Mouse (Mus musculus) brain, embryonic 14.5 days (tissue): ENCODE data around the gene Slc12a4.

ENCODE experiments used
- CTCF ChIP-seq: fragments of 200-500 bp; IDR thresholded peaks from 2 replicates; pipeline ENCODE4 v1.5.1; 2012; ENCODE audit warnings: inconsistent platforms, mild to moderate bottlenecking, moderate library complexity, borderline replicate concordance; ENCODE audit not compliant: insufficient read depth, insufficient read length; ENCODE audit errors: extremely low read depth
- POLR2A ChIP-seq: fragments of 200-500 bp; IDR thresholded peaks from 2 replicates; pipeline ENCODE4 v1.6.1; 2012; ENCODE audit warnings: mild to moderate bottlenecking, inconsistent platforms, borderline replicate concordance; ENCODE audit not compliant: poor library complexity, insufficient read depth, insufficient read length, severe bottlenecking; ENCODE audit errors: extremely low read depth

DNA sequence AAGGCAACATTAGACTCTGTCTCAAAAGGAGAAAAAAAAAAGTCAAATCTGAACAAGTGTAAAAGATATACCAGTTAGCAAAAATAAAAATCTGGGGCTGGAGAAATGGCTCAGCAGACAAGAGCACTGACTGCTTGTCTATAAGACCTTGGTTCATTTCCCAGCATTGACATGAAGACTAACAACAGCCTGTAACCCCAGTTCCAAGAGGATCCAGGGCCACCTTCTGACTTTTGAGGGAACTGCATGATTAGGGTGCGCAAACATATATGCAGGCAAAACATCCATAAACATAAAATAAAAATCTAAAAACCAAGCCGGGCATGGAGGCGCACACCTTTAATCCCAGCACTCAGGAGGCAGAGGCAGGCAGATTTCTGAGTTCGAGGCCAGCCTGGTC is 40.5 kb upstream of the Slc12a4 start:
- TF ChIP-seq CTCF (no peak), POLR2A (no peak)
